Mouse (Mus musculus) ES-Bruce4 (cell line): ENCODE results near the gene Ackr1.

Experiments
- CTCF ChIP-seq: IDR thresholded peaks from one replicate; pipeline ENCODE4 v1.8.1; 2011; ENCODE audit warnings: low read depth, low read length
- POLR2A ChIP-seq: IDR thresholded peaks from one replicate; pipeline ENCODE4 v1.8.1; 2011; ENCODE audit warnings: low read length; ENCODE audit not compliant: insufficient read depth

DNA sequence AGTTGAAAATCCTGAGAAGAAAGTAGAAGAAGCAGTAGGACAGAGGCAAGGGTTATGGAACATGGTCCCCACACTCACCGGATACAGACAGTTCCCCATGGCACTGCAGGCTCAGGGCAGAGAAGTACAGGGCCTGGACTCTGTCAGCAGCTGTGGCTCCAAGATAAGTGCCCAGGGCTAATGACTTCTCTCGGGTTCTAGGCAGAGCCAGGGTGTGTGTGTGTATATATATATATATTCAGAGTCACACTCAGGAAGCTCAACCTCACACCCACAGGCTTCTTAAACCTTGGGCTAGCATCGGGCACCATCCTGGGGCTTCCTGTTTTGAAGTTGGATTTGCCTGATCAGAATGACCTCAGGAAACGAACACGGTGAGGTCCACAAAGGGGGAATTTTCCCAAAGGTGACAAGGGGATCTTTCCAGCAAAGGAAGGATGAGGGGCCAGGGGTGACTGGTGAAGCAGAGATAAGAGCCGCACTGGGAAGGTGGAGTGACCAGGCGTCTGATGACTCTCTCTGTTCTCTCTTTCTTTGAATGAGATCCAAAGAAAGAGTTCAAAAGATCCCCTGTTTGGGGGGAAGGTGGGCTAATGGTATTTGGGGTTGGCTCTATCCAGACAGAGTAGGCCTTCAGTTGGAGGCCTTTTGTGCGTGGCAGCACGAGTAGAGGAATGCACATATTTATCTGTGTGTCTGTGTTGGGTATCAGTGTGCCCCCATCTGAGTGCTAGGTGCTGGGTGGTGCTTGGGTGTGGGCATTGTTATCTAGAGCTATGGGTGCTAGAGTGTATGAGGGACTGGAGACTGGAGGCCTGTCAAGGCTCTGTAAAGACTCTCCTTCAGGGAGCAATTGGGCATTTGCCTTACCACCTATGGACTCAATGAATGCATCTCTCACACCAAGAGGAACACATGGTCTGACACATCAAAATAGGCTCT is at the start of gene Ackr1:
- TF ChIP-seq CTCF (no peak), POLR2A (no peak)
